Mouse (Mus musculus) left cerebral cortex, postnatal 14 days (tissue): ENCODE measurements at regions not wholly inside any gene's neighbourhood (a gene's known extent, or its start where the extent isn't known, plus 50 kb on each side); places are given as distances from the start of the nearest gene placed in this dataset.

Experiments used
- DNase-seq, 2 experiments: peaks; one replicate each; pipeline ENCODE4 v3.0.0; 2021 to 2022; ENCODE audit warnings: low spot score in 2 of 2, mixed read lengths in 1 of 2
- intact Hi-C: fragments of 180-260 bp; cut with DNase I; formaldehyde crosslinking; loops from one replicate; pipeline ENCODE4 v1.15.1; 2025

- DNase-seq = no peak
- intact Hi-C loops = no loop called here
These were observed 665.2 kb upstream of the Fam92a start for GRCm38 (mm10) chr4:12837097-12837426.

DNA sequence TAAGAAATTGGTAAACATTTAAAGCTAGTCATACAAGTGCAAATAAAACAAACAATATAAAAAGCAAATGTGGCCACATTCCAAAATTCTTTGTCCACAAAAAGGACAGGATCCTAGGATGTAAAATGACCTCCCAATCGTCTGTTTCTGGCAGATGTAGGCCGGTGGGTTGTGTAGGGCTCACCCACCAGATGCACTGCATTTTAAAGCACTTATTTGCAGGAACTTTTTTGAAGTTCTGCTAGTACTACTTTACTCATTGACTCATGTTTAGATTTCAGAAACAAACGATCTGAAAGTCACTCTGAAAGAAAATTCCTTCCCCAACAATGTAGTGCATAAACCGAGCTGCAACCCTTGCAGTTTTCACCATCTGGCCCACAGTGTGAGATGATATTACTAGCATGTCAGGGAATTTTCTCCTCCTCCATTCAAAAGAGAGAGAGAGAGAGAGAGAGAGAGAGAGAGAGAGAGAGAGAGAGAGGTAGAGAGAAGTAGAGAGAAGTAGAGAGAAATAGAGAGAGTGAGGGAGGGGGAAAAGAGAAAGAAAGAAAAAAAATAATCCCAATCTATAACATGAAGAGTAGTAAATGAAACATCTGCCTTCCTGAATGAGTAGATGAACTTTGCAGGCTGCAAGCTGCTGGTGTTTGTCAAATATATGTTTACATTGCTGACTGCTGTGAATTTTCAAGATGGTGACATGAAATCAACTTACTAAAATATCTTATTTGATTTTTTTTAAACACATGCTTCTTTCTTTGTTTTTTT lies 664.7 kb upstream of the Fam92a start:
- no peak for DNase-seq

DNA sequence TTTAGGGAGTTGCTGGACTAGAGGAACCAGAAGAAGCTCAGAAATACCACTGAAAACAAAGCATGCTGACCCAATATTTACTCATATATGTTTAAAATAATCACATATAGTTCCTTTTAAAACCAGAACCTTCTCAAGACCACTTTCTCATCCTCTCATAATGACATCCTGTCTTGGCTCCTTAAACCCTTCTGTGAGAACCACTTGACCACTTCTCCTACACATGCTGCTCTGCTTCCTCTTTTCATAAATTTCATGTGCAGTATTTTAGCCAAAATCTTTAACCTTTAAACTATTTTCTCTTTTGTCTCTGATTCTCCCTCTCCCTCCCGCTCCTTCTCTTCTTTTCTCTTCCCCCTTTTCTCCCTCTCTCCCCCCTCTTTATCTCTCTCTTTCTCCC lies 654.6 kb upstream of the Fam92a start:
- intact Hi-C loops = no loop called here
- DNase-seq = no peak

More for the DNA sequence above, 664.7 kb upstream of the Fam92a start:
- intact Hi-C loops = no loop called here

DNA sequence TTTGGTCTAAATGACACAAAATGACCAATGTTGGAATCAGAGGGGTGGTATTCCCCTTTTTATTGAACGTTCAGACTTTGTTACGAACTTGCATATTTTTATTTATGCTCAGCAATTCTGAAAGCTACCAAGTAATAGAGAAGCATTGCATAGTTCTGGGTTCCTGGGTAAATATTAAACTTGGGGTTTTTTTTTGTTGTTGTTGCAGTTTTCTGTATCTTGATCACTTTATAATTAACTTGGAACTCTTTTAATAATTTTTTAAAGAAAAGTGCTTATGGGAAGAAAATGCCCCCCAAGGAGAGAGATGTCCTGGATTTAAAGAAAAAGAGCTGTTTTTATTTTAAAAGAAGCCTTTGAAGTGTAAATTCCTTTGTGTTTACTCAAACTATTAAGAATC lies 642.4 kb upstream of the Fam92a start:
- intact Hi-C loops = no loop called here
- no peak for DNase-seq

- DNase-seq = no peak
- intact Hi-C loops = no loop called here
These were observed 629.4 kb upstream of the Fam92a start for GRCm38 (mm10) chr4:12801186-12801585.

DNA sequence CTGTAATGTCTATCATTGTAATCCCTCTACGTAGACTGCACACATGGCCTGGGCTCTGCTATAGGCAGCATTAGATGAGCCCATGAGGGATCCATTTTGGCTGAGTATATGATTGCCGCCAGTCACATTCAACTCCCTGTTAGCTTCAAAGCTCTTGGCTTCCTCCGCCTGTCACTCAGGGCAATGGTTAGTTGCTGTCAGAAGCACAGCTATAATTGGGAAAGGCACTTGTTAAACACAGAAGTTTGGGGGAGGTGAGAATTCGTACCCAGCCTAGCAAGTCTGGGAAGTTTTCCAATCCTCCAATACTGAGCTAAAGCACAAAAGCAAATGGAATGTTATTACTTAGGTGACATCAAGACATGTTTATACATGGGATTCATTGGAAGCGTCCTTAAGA lies 627.7 kb upstream of the Fam92a start:
- intact Hi-C loops = no loop called here
- DNase-seq = peak; percentile 54 to 84

DNA sequence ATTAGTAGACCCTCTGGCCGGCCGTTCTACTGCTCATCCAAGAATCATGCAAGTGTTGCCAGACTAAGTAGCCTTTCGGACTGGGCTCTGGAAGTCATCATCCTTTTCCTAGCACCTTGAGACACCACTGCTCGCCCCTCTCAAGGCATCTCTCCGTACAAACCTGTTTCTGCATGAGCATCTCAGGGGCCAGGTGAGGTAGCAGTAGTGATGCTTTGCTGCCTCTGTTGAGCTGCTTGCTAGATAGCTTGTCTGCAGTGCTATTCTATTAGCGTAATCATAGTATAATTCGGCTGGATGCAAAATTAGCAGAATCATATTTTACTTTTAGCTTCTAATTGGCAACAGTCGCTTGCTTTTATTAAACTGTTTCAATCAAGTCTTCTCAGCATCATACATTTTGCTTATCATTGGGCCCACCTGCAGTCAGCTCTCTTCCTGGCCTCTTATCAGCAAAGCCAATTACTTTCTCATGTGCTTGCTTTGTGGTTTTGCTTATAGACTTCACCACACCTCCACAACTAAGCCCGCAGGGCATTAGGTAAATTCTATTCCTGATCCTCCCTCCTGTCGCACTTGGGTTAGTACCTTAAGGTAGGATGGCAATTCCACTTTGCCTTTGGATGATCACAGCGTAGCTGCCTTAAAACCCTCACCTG lies 621.1 kb upstream of the Fam92a start:
- DNase-seq = no peak
- intact Hi-C loops = no loop called here

DNA sequence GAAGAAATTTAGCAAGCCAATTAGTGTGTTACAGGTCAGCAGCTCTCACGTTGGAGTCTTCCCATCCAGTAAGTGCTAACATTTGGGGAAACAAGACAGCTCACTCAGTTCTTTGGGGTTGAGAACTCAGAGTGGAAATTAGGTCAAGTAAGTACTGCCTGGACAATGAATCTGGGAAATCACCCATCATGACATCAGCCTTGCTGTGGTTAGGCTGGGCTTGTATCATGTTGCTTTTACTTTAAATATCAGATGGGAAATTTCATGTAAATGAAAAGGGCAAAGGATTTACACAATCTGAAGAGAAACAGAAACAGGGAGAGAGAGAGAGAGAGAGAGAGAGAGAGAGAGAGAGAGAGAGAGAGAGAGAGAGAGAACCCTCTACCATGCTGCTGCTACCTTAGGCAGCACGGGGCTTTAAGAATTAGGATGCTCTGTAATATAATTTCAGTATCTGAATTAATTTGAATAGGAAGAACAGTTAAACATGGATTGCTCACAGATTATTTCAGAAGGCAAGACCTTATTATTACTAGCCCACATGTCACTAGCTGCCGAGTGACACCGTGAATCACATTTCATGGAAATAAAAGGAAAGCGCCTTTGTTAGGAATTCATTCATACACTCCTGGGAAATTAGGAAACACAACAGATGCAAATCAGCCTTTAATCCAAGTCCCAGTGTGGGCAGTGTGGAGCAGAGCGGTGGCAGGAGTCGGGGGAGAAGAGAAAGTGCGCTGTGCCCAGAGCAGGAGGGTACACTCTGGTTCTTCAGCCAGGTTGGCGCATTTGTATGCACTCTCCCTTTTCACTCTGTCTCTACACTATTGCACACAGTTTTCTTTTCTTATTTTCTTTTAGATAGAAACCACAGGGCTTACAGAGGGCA lies 620.2 kb upstream of the Fam92a start:
- intact Hi-C loops = no loop called here
- DNase-seq = no peak

GRCm38 (mm10) chr4:12785840-12786239 lies 614.0 kb upstream of the Fam92a start:
- intact Hi-C loops = no loop called here
- DNase-seq = no peak

GRCm38 (mm10) chr4:12784479-12784878 lies 612.7 kb upstream of the Fam92a start:
- intact Hi-C loops = no loop called here

DNA sequence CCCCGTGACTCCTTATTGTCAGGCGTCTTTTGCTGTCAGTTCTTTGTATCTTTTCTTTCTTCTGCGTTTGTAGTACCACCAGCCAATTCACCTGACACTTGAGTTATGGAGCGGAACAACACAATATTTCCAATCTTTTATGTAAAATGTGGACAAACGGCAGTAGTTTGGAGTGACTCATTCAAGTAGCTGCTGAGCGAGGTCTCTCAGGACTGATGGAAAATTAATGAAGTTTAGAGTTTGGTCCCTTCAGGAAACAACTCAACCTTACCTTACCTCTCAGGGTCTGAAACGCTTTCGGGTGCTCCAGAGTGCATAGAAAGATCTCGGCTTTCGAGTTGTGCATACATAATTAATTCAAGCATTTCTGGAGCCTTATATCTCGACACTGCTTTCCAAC lies 612.3 kb upstream of the Fam92a start:
- intact Hi-C loops = no loop called here

More at GRCm38 (mm10) chr4:12784479-12784878, 612.7 kb upstream of the Fam92a start:
- DNase-seq = no peak

GRCm38 (mm10) chr4:12781969-12782904 lies 610.4 kb upstream of the Fam92a start:
- intact Hi-C loops = no loop called here

More for the DNA sequence above, 612.3 kb upstream of the Fam92a start:
- DNase-seq = no peak

DNA sequence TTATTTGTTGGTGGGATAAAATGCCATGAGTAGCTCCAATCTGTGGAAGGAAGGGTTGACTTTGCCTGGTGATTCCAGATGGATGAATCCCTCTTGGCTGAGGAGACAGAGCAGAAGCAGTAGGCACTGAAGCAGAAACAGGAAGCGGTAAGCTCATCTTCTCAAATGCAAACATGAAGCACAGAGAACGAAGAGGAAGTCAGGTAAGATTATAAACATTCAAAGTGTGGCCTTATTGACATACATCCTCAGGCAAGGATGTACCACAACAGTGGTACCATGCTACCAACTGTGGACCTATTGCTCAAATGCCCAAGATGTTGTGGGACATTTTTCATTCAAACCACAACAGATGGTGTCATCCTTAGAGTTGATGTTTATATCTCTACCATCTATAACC lies 608.4 kb upstream of the Fam92a start:
- intact Hi-C loops = no loop called here
- DNase-seq = no peak

More at GRCm38 (mm10) chr4:12781969-12782904, 610.4 kb upstream of the Fam92a start:
- no peak for DNase-seq

GRCm38 (mm10) chr4:12779211-12779610 lies 607.4 kb upstream of the Fam92a start:
- DNase-seq = no peak
- intact Hi-C loops = no loop called here

- intact Hi-C loops = no loop called here
- no peak for DNase-seq
These were observed 606.3 kb upstream of the Fam92a start for GRCm38 (mm10) chr4:12778163-12778562.

DNA sequence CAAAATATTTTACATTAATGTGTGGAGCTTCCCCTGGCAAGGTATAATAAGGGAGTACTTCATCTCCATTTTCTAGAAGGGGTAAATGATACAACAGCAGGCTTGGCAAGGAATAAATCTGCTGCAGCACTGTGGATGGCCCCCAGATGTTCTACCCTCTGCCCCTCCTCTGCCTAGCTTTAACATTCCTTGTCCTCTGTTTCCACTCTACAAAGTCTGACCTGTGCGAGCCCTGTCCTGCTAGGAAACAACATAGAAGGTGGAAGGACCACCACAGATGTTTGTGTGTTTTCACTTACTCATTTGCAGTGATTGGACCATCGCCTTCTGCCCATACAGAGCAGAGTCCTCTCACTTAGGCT lies 604.4 kb upstream of the Fam92a start:
- DNase-seq = no peak
- intact Hi-C loops = no loop called here

DNA sequence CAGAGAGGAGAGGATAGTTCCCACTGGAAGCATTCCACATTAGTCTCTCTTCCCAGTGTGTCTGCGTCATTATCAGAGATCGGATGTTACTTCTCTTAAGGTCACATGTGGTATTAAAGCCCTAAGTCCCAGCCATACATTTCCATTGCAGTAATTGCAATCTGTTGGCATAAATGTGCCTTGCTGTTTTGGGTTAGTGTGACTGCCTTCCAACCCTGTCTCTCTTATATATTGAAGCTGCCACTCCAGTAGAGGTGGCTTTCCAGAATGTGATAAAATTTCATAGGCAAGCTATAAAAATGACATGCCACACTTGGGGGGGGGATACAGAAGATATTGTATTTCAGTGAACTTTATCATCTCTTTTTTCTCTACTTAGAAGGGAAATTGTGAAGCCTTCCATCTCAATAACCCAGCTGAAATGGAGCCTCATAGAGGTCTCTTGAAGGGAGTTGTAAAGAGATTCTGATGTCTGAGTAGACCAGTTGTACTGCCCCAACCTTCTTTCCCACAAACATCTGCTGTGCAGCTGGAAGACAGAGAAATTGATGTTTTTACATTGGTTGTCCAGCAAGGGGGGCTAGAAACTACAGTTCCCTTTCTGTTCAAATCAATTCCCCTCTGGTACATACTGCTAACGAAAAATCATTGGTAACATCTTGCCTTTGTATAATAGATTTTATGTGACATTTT lies 603.9 kb upstream of the Fam92a start:
- intact Hi-C loops = no loop called here

DNA sequence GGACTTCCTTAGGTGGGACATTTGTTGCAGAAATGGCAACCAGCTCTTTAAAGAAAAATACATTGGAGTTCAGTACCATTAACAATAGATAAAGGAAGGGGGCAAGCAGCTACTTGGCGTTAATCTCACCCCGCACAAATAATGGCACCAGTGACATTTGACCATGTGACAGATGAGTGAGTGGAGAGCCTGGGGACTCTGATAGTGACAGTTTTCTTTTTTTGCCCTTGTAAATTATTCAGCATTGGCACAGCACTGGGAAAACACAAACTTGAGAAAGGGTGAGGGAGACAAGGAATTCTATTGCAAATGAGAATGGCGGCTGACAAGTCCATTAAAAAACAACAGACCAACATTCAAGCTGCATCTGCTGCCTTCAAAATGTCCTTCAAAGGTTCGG lies 603.3 kb upstream of the Fam92a start:
- intact Hi-C loops = no loop called here

More for the DNA sequence above, 603.9 kb upstream of the Fam92a start:
- DNase-seq = no peak

DNA sequence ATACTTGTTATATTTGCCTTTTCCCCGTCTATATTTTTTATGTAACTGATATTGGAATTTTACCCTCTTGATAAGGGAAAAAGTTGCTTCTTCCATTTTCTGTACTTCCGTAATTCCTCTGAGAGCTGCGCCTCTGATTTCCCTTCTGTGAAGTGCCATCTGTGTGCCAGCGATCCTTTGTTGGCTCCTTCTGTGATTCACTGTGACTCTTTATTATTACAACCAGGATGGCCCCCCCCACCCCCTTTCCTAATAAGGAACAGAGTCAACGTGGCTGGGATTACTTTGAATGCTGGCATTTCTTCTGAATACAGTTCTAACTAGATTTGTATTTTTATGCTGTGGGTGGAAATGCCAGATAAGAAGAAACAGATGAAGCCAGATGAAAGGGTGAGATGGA lies 602.9 kb upstream of the Fam92a start:
- intact Hi-C loops = no loop called here
- no peak for DNase-seq

More for the DNA sequence above, 603.3 kb upstream of the Fam92a start:
- DNase-seq = no peak
